Mouse (Mus musculus): ENCODE measurements around the gene Map2k3. TPM values are rescaled to one million over a fixed set of nuclear protein-coding genes. Genes with fewer than 3 reads are reported as not detected.

The Map2k3 gene
- total and polyA plus RNA-seq, 3 experiments = 56.7 to 79.3 (median 71.1) TPM

DNA sequence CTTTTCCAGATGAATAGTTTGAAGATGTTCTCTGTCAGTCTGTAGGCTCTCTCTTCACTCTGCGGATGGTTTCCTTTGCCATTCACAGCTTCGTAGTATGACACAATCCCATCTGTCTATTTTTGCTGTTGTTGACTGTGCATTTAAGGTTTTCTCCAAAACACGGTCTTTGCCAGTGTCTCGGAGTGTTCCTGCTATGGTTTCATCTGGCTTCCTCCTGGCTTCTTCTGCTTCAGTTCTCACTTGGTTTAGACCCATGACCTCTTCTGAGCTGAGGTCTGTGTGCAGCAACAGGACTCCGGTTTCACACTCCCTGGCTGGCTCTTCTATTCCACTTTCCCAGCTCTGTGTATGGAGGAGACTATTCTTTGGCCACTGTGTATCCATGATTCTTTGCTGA is 30.9 kb downstream of the Map2k3 start:
- TF ChIP-seq POLR2A (IDR thresholded peaks at IDR 0.05; ENCODE audit: insufficient read depth, low read depth, low read length) (no peak), CTCF (IDR thresholded peaks at IDR 0.05) (no peak), EP300 (IDR thresholded peaks at IDR 0.05; ENCODE audit: insufficient read depth, low read depth, low read length) (no peak)
- 86% methylated on average over 5 of the region's 5 CpGs for WGBS
- intact Hi-C loops (cut with DNase I) = no loop called here
- DNase-seq = peak in 1 of 2 experiments; percentile 11
- no peak overlapping the region for H3K27ac ChIP-seq
- no peak overlapping the region for H3K4me3 ChIP-seq
- H3K27me3 ChIP-seq (ENCODE audit: control insufficient read depth, insufficient read depth, low read length) = peaks cover 4% of the 10 kb centered on the region
- no peaks in the 10 kb centered on the region for H3K79me2 ChIP-seq (replicated peaks; ENCODE audit: control insufficient read depth, insufficient read depth, low read length)
- H3K36me3 ChIP-seq (ENCODE audit: control insufficient read depth, insufficient read depth, low read length) = no peaks in the 10 kb centered on the region
- H3K9ac ChIP-seq (ENCODE audit: low read depth, low read length) = no peak overlapping the region
- H3K4me1 ChIP-seq (ENCODE audit: control insufficient read depth, insufficient read depth, low read length) = no peaks in the 10 kb centered on the region

DNA sequence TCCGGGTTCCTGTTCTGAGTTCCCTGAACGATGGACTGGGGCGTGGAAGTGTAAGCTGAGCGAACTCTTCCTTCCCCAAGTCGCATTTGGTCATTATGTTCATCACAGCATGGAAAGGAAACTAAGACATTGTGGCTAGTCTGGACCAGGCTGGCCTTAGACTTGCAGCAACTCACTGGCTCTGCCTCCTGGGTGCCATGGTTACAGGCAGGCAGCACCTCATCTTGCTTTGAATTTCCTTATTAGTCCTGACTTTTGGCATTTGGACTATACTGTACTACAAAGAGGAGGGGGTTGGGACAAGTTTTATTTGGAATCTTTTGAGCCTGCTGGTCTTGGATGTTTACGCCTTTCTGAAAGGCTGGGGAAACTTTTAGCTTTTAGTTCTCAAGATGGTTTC is 35.1 kb downstream of the Map2k3 start:
- DNase-seq = no peak
- intact Hi-C loops (cut with DNase I) = no loop called here
- no peaks in the 10 kb centered on the region for H3K79me2 ChIP-seq (replicated peaks; ENCODE audit: control insufficient read depth, insufficient read depth, low read length)
- WGBS = 55% methylated on average over 6 of the region's 6 CpGs
- no peak overlapping the region for H3K4me3 ChIP-seq
- no peak overlapping the region for H3K9ac ChIP-seq (ENCODE audit: low read depth, low read length)
- peaks cover 4% of the 10 kb centered on the region for H3K27me3 ChIP-seq (ENCODE audit: control insufficient read depth, insufficient read depth, low read length)
- no peak overlapping the region for H3K27ac ChIP-seq
- H3K36me3 ChIP-seq (ENCODE audit: control insufficient read depth, insufficient read depth, low read length) = no peaks in the 10 kb centered on the region
- H3K4me1 ChIP-seq (ENCODE audit: control insufficient read depth, insufficient read depth, low read length) = no peaks in the 10 kb centered on the region
- TF ChIP-seq EP300 (IDR thresholded peaks at IDR 0.05; ENCODE audit: insufficient read depth, low read depth, low read length) = no peak
- no peak for TF ChIP-seq POLR2A (IDR thresholded peaks at IDR 0.05; ENCODE audit: insufficient read depth, low read depth, low read length)
- TF ChIP-seq CTCF (IDR thresholded peaks at IDR 0.05) = no peak

DNA sequence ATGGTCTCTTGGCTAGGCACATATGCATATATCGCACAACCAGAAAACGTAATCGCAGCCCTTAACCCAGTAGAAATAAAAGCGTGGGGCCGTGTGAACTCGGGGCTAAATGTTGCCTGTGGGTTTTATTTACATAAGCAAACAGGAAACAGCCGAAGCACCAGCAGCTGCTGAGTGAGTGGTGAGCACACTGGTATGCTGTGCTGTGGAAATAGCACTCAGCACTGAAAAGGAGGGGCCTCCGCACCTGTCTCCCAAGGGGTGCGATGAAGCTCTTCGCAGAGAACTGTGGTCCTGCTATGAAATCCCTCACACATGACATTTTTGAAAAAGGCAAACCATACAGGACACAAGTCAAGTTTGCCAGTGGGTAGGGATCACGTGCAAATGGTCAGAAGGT is 43.3 kb downstream of the Map2k3 start:
- intact Hi-C loops (cut with DNase I) = loop anchor here (5.0 kb wide), 1 partner anchor 47 kb away; the partner anchor contains the start of gene Kcnj12
- no peak for DNase-seq
- Histone ChIP-seq H3K27me3 (ENCODE audit: control insufficient read depth, insufficient read depth, low read length) (no peaks in the 10 kb centered on the region), H3K4me1 (ENCODE audit: control insufficient read depth, insufficient read depth, low read length) (peaks cover 2% of the 10 kb centered on the region; the same call in 1 of the 2 replicates), H3K27ac (no peak overlapping the region), H3K4me3 (no peak overlapping the region), H3K79me2 (replicated peaks; ENCODE audit: control insufficient read depth, insufficient read depth, low read length) (no peaks in the 10 kb centered on the region), H3K9ac (ENCODE audit: low read depth, low read length) (no peak overlapping the region), H3K36me3 (ENCODE audit: control insufficient read depth, insufficient read depth, low read length) (no peaks in the 10 kb centered on the region)
- no peak for TF ChIP-seq EP300 (IDR thresholded peaks at IDR 0.05; ENCODE audit: insufficient read depth, low read depth, low read length)
- no peak for TF ChIP-seq CTCF (IDR thresholded peaks at IDR 0.05)
- TF ChIP-seq POLR2A (IDR thresholded peaks at IDR 0.05; ENCODE audit: insufficient read depth, low read depth, low read length) = no peak
- 73% methylated on average over 11 of the region's 11 CpGs for WGBS

DNA sequence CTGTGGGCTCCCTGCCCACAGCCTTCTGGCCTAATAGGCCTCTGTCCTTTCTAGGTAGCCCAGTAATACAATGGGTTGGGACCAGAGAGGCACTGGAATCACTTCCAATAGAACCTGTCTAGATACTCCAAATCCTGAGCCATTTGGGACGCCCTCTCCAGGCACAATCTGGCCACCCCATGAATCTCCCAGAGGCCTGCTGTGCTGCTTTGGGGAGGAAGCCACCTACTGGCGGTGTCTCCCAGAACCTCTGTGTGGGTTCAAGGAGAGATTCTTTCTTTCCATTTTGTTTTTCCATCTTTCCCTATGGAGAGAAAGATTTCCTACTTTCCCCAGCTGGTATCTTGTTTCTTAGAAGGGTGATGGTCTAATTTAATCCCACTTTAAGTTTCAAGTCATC is 44.4 kb downstream of the Map2k3 start:
- H3K79me2 ChIP-seq (replicated peaks; ENCODE audit: control insufficient read depth, insufficient read depth, low read length) = no peaks in the 10 kb centered on the region
- H3K4me1 ChIP-seq (ENCODE audit: control insufficient read depth, insufficient read depth, low read length) = peaks cover 2% of the 10 kb centered on the region; the same call in 1 of the 2 replicates
- no peak for DNase-seq
- H3K9ac ChIP-seq (ENCODE audit: low read depth, low read length) = no peak overlapping the region
- TF ChIP-seq POLR2A (IDR thresholded peaks at IDR 0.05; ENCODE audit: insufficient read depth, low read depth, low read length) = no peak
- peak; percentile 18 for TF ChIP-seq CTCF (IDR thresholded peaks at IDR 0.05)
- no peak overlapping the region for H3K27ac ChIP-seq
- intact Hi-C loops (cut with DNase I) = loop anchor here (5.0 kb wide), 1 partner anchor 46 kb away; the partner anchor contains the start of gene Kcnj12
- H3K4me3 ChIP-seq = no peak overlapping the region
- no peaks in the 10 kb centered on the region for H3K27me3 ChIP-seq (ENCODE audit: control insufficient read depth, insufficient read depth, low read length)
- WGBS = 78% methylated on average over 2 of the region's 2 CpGs
- no peaks in the 10 kb centered on the region for H3K36me3 ChIP-seq (ENCODE audit: control insufficient read depth, insufficient read depth, low read length)

DNA sequence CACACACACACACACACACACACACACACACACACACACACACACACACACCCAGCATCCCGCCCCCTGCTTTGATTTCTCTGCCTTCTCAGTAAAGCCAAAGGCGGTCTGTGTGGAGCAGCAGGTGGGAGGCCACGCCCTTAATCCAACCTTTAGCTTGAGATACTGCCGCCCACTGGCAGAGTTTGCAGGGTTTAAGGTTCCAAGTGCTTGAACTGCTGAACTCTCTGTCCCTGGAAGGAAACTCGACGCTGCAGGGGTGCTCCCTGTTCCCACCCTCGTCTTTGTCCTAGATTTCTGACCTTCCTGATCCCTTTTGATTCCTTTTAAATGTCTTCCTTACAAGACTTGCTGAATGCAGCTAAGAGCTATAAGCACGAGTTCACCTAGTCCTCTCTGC is 44.9 kb downstream of the Map2k3 start:
- Histone ChIP-seq H3K27ac (peak overlapping the region; percentile 36), H3K79me2 (replicated peaks; ENCODE audit: control insufficient read depth, insufficient read depth, low read length) (no peaks in the 10 kb centered on the region), H3K4me1 (ENCODE audit: control insufficient read depth, insufficient read depth, low read length) (peaks cover 2% of the 10 kb centered on the region; the same call in 1 of the 2 replicates), H3K4me3 (no peak overlapping the region), H3K27me3 (ENCODE audit: control insufficient read depth, insufficient read depth, low read length) (no peaks in the 10 kb centered on the region), H3K36me3 (ENCODE audit: control insufficient read depth, insufficient read depth, low read length) (no peaks in the 10 kb centered on the region), H3K9ac (ENCODE audit: low read depth, low read length) (no peak overlapping the region)
- intact Hi-C loops (cut with DNase I) = loop anchor here (5.0 kb wide), 1 partner anchor 46 kb away; the partner anchor contains the start of gene Kcnj12
- WGBS = 37% methylated on average over 8 of the region's 8 CpGs
- TF ChIP-seq CTCF (IDR thresholded peaks at IDR 0.05) (peak; percentile 23), POLR2A (IDR thresholded peaks at IDR 0.05; ENCODE audit: insufficient read depth, low read depth, low read length) (no peak)
- no peak for DNase-seq

GRCm38 (mm10) chr11:60977153-60977552 is 45.3 kb downstream of the Map2k3 start:
- Histone ChIP-seq H3K27me3 (ENCODE audit: control insufficient read depth, insufficient read depth, low read length) (no peaks in the 10 kb centered on the region), H3K4me1 (ENCODE audit: control insufficient read depth, insufficient read depth, low read length) (peaks cover 2% of the 10 kb centered on the region; the same call in 1 of the 2 replicates), H3K36me3 (ENCODE audit: control insufficient read depth, insufficient read depth, low read length) (no peaks in the 10 kb centered on the region), H3K27ac (peak overlapping the region; percentile 36), H3K4me3 (no peak overlapping the region), H3K79me2 (replicated peaks; ENCODE audit: control insufficient read depth, insufficient read depth, low read length) (no peaks in the 10 kb centered on the region), H3K9ac (ENCODE audit: low read depth, low read length) (no peak overlapping the region)
- intact Hi-C loops (cut with DNase I) = loop anchor here (5.0 kb wide), 1 partner anchor 45 kb away; the partner anchor contains the start of gene Kcnj12
- TF ChIP-seq CTCF (IDR thresholded peaks at IDR 0.05) = no peak
- TF ChIP-seq EP300 (IDR thresholded peaks at IDR 0.05; ENCODE audit: insufficient read depth, low read depth, low read length) = 0 out of 2 replicates have a peak, but pooled peaks have one; percentile 39
- WGBS = 28% methylated on average over 3 of the region's 3 CpGs
- peak in 1 of 2 experiments; percentile 68 for DNase-seq
